In the genomic region with DNA sequence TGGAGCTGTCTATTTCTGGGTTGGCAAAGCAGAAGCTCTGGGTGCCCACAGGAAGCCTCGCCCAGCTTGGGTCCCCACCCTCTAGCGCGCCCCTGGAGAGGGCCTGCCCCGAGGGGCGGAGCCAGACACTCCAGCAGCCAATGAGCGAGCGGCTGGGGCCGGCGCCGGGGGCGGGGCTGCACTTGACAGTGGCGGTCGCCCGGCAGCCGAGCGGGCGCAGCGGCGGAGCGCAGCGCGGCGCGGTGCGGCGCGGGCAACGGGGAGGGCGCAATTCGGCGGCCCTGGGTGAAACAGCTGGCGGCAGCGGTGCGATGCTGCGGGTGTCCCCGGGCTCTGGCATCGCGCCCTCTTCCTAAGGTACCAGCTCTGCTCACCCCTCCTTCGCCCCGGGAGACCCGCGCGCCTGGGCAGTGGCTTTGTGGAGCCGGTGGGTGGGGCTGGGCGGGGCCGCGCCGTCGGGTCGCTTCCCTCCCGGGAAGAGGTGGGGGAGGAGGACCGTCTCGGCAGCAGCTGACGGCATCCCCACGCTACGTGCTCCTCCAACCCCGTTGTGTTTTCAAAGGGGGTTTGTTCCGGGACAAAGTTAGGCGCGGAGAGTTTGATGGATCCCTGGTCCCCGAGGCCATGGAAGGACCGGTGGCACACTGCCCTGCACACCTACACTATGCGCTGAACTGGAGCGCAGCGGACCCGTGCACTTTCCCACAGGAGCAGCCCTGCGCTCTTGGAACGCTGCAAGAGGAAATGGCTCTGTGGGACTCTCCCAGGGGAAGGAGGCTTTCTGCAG, we compare ENCODE assay signal across 9 mouse cellular contexts. TPM values are rescaled to one million over a fixed set of nuclear protein-coding genes. Genes with fewer than 3 reads are reported as not detected.
DNase-seq lines count a peak whose midpoint lies in the region; ATAC-seq and TF ChIP-seq lines count a peak whose summit lies in the region.
"Had no signal": no experiment of that assay in that cellular context is flagged by ENCODE, and none has a peak within 500 bp of the region (broad histone marks: within the 10 kb centered on the region; RNA-seq: fewer than 3 reads in every experiment).

Gene Fry, plus strand, starts transcription at position 191 of the 787 bp plus-strand sequence.

- peak within 1 kb of the TSS; percentile 64 for H3K4me3 ChIP-seq in forebrain, embryonic 14.5 days (ENCODE audit: low read depth, low read length)
- H3K4me3 ChIP-seq in liver, embryonic 16.5 days (ENCODE audit: low read depth, low read length): peak within 1 kb of the TSS; percentile 75
- peak within 1 kb of the TSS; percentile 75 for H3K4me3 ChIP-seq in neural tube, embryonic 12.5 days
- H3K4me3 ChIP-seq in stomach, postnatal 0 days (ENCODE audit: low read depth, low read length): peak within 1 kb of the TSS; percentile 65

- no peaks in the 10 kb centered on the region for H3K27me3 ChIP-seq in forebrain, embryonic 14.5 days (replicated peaks; ENCODE audit: control insufficient read depth, insufficient read depth, low read length)
- H3K27me3 ChIP-seq in liver, embryonic 16.5 days (ENCODE audit: control insufficient read depth, insufficient read depth, low read depth, low read length): peaks cover 2% of the 10 kb centered on the region; the same call in 1 of the 2 replicates
- H3K27me3 ChIP-seq in neural tube, embryonic 12.5 days (replicated peaks): no peaks in the 10 kb centered on the region
- no peaks in the 10 kb centered on the region for H3K27me3 ChIP-seq in stomach, postnatal 0 days (ENCODE audit: control insufficient read depth, insufficient read depth, low read length)
- H3K27me3 ChIP-seq: Patski had no signal

- intact Hi-C loops in heart, postnatal 10 days (cut with DNase I): loop anchor here (2.0 kb wide), 1 partner anchor 30 kb away; no protein-coding TSS in a partner anchor

- H3K36me3 ChIP-seq in forebrain, embryonic 14.5 days (ENCODE audit: control insufficient read depth, insufficient read depth, low read length): no peaks in the 10 kb centered on the region
- H3K36me3 ChIP-seq in liver, embryonic 16.5 days (ENCODE audit: control insufficient read depth, insufficient read depth): no peaks in the 10 kb centered on the region
- no peaks in the 10 kb centered on the region for H3K36me3 ChIP-seq in neural tube, embryonic 12.5 days
- no peaks in the 10 kb centered on the region for H3K36me3 ChIP-seq in stomach, postnatal 0 days (ENCODE audit: control insufficient read depth, insufficient read depth, low read length)

- H3K4me1 ChIP-seq in forebrain, embryonic 14.5 days (ENCODE audit: control insufficient read depth, insufficient read depth, low read length): no peaks in the 10 kb centered on the region
- H3K4me1 ChIP-seq in liver, embryonic 16.5 days (ENCODE audit: control insufficient read depth, low read depth, low read length): peaks cover 12% of the 10 kb centered on the region
- H3K4me1 ChIP-seq in neural tube, embryonic 12.5 days: peaks cover 13% of the 10 kb centered on the region
- no peaks in the 10 kb centered on the region for H3K4me1 ChIP-seq in stomach, postnatal 0 days (replicated peaks; ENCODE audit: control insufficient read depth, insufficient read depth)

- under 1% methylated on average over 46 of the region's 68 CpGs for WGBS in forebrain, embryonic 14.5 days
- under 1% methylated on average over 68 of the region's 68 CpGs for WGBS in large intestine, adult 2 months
- WGBS in liver, embryonic 16.5 days (ENCODE audit: insufficient replicate concordance): under 1% methylated on average over 56 of the region's 68 CpGs
- under 1% methylated on average over 67 of the region's 68 CpGs for WGBS in neural tube, embryonic 12.5 days
- WGBS in stomach, postnatal 0 days: under 1% methylated on average over 60 of the region's 68 CpGs

- TF ChIP-seq EP300 in stomach, postnatal 0 days (optimal IDR thresholded peaks at IDR 0.05): no peak

- peak within 1 kb of the TSS; percentile 71 for H3K4me2 ChIP-seq in forebrain, embryonic 14.5 days (ENCODE audit: low read length)
- H3K4me2 ChIP-seq in liver, embryonic 16.5 days (ENCODE audit: low read depth, low read length): peak within 1 kb of the TSS; percentile 85
- H3K4me2 ChIP-seq in neural tube, embryonic 12.5 days (replicated peaks): peak within 1 kb of the TSS; percentile 73
- H3K4me2 ChIP-seq in stomach, postnatal 0 days (replicated peaks; ENCODE audit: low read depth): peak within 1 kb of the TSS; percentile 87

- peak within 1 kb of the TSS; percentile 70 for H3K9ac ChIP-seq in forebrain, embryonic 14.5 days (ENCODE audit: low read length)
- peak within 1 kb of the TSS; percentile 59 for H3K9ac ChIP-seq in liver, embryonic 16.5 days (ENCODE audit: low read depth, low read length)
- H3K9ac ChIP-seq in neural tube, embryonic 12.5 days: peak within 1 kb of the TSS; percentile 73
- H3K9ac ChIP-seq in stomach, postnatal 0 days (ENCODE audit: low read length): peak within 1 kb of the TSS; percentile 58

- H3K9me3 ChIP-seq in forebrain, embryonic 14.5 days (replicated peaks; ENCODE audit: control insufficient read depth, low read length): no peaks in the 10 kb centered on the region
- H3K9me3 ChIP-seq in liver, embryonic 16.5 days (replicated peaks; ENCODE audit: control insufficient read depth, low read length): 0 out of 2 replicates have a peak, but pooled peaks cover 2% of the 10 kb centered on the region
- peaks cover 13% of the 10 kb centered on the region; the same call in 1 of the 2 replicates for H3K9me3 ChIP-seq in neural tube, embryonic 12.5 days
- H3K9me3 ChIP-seq in stomach, postnatal 0 days (ENCODE audit: control insufficient read depth, low read length): no peaks in the 10 kb centered on the region

- no peak for TF ChIP-seq CTCF in stomach, postnatal 0 days (IDR thresholded peaks at IDR 0.05; ENCODE audit: low read depth)

- DNase-seq in CD8-positive naive resting alpha-beta T cell, adult 2 months (ENCODE audit: low read depth in 2 of 2, low spot score in 2 of 2): peak; percentile 97 to 98
- peak; percentile 72 for DNase-seq in cerebellum, adult 11 months
- DNase-seq in forebrain, embryonic 14.5 days (ENCODE audit: low spot score): peak; percentile 95
- DNase-seq in heart, postnatal 10 days: peak; percentile 97 to 98
- DNase-seq in large intestine, adult 2 months (ENCODE audit: low read depth, low spot score): peak; percentile 51
- peak; percentile 92 for DNase-seq in stomach, postnatal 0 days (ENCODE audit: low spot score)

- peak; percentile 99 for ATAC-seq in forebrain, embryonic 14.5 days
- peak; percentile 99 for ATAC-seq in liver, embryonic 16.5 days (ENCODE audit: low read depth)
- peak; percentile 97 for ATAC-seq in neural tube, embryonic 12.5 days (ENCODE audit: low FRiP score, low read depth)
- peak; percentile 97 for ATAC-seq in stomach, postnatal 0 days (ENCODE audit: low FRiP score, low TSS enrichment)
- ATAC-seq: Patski had no signal

- peak within 1 kb of the TSS; percentile 66; the same call in 1 of the 2 replicates for H3K27ac ChIP-seq in forebrain, embryonic 14.5 days (ENCODE audit: low read depth, low read length)
- H3K27ac ChIP-seq in liver, embryonic 16.5 days (ENCODE audit: low read length): peak within 1 kb of the TSS; percentile 52
- H3K27ac ChIP-seq in neural tube, embryonic 12.5 days: peak within 1 kb of the TSS; percentile 47; the same call in 1 of the 2 replicates
- no peak within 1 kb of the TSS; the same call in 1 of the 2 replicates for H3K27ac ChIP-seq in stomach, postnatal 0 days (replicated peaks)

RNA-seq across cellular contexts. Expression of gene Fry, which starts in this region (rescaled TPM):
- polyA plus RNA-seq in forebrain, embryonic 14.5 days (2014; fragmentation: Nextera tagmentation; extraction: Ambion mirVana): 27.4 and 38.9 TPM in 2 replicates
- 100 to 1,000 TPM; 153 to 196 TPM for total RNA-seq in heart, postnatal 10 days (2021)
- 8.8 and 10.8 TPM in 2 replicates for polyA plus RNA-seq in large intestine, adult 2 months (2012; rRNA removed)
- polyA plus RNA-seq in liver, embryonic 16.5 days (2015; fragmentation: Nextera tagmentation; extraction: Ambion mirVana): 2.1 and 2.7 TPM in 2 replicates
- 31.9 and 33.3 TPM in 2 replicates for polyA plus RNA-seq in neural tube, embryonic 12.5 days (2016; fragmentation: Nextera tagmentation; extraction: Ambion mirVana)
- polyA plus RNA-seq in stomach, postnatal 0 days (2015; fragmentation: Nextera tagmentation; extraction: Ambion mirVana): 6.4 and 6.5 TPM in 2 replicates
